Mouse (Mus musculus) embryo, embryonic 9.5 days (tissue): ENCODE results near the gene Gm10961.

Source experiments
- DNase-seq: peaks from one replicate; pipeline ENCODE4 v3.0.0-alpha.2; 2017; ENCODE audit errors: extremely low spot score

Gm10961 gene

DNA sequence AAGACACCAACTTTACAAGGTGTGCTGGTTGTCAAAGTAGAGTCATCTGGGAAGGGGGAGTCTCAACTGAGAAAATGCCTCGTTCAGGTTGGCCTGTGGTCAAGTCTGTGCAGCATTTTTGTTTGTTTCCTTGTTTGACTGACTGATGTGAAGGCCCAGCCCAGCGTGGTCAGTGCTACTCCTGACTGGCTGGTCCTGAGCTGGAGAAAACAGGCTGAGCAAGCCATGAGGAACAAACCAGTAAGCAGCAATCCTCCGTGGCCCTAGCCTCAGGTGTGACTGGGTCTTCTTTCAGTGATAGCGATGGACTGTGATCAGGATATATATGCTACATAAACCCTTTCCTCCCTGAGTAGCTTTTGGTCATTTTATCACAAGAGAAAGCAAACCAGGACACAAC, 25.8 kb downstream of the Gm10961 start:
- DNase-seq: no peak

DNA sequence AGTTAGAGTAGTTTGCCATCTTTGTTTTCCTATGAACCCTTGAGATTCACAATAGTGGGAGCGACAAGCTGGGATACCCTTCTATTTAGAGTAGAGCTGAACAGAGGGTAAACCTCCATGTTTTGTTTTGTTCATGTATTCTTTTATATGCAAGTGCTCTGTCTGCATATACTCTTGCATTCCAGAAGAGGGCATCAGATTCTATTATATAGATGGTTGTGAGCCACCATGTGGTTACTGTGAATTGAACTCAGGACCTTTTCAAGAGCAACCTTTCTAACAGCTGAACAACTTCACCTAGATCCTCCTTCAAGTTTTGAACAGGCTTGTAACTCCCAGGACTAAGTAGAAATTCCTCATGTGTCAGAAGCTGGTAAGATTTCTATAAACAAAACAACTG, 27.9 kb downstream of the Gm10961 start:
- no peak for DNase-seq

DNA sequence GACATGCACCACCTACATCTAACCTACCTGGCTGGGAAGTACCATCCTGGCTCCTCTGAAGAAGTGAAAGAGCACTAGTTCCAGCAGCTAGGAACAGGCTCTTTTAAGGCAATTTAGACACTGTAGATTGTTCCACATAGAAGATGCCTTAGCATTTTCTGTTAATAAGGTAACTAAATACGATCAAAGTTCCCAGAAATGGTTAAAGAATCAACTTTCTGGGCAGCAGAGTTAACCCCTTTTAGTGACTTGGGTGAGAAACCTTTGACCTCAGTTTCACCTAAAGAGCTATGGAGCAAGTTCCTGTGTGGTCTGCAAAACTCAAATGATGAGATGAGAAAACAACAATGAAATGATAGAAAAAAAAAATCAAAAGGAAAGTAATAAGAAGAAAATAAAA, 33.5 kb downstream of the Gm10961 start:
- DNase-seq: no peak

DNA sequence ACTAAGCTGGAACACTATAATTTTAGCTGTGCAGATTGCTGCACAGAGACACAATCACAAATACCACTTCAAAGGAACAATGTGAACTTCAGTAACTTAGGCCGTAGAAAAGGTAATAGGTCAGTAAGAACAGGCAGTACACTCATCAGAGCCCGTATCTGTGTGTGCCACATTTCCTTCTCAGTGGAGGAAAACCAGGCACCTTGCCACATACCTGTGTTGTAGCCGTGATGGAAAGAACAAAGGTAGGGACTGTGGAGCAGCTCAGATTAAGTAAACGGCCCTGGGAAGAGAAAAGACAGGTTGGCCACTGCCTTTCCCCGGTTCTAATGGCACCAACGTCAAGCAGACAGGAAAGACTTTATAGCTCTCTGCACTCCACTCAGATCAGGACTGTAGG, 36.3 kb downstream of the Gm10961 start:
- DNase-seq: no peak

DNA sequence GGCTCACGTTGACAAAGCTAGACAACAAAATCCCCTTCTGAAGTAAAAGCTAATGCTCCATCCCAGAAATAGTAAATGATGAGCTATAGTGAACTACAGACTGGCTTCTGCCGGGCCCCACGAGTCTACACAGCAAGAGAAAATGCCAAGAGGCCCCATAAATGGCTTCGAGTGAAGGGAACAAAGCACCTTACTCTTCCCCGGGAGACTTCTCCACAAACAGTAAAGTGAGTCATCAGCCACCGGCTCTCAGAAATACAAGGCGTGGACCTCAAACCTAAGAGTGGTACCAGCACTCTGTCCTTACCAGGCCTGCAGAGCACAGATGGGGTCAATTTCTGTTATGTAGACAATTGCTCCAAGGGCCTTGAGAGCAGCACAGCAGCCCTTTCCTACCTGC, 37.7 kb downstream of the Gm10961 start:
- DNase-seq: no peak

DNA sequence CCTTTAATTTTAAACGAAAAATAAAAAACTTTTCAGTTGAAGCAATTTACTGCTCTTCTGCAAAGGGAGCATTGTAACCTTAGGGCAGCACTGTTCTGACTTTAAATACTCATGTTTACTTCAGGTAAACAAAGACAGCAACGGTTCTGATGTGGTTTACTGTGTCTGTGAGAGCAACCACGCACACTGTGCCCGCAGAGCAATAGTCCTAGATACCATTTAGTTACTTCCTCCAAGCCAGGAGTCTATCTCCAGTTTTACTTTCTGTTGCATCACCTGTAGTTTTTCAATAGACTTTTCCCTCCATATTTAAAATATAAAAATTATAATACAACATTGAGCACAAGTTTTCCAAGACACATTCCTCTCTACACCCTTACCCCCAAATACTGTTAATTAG, 39.4 kb downstream of the Gm10961 start:
- DNase-seq: no peak

DNA sequence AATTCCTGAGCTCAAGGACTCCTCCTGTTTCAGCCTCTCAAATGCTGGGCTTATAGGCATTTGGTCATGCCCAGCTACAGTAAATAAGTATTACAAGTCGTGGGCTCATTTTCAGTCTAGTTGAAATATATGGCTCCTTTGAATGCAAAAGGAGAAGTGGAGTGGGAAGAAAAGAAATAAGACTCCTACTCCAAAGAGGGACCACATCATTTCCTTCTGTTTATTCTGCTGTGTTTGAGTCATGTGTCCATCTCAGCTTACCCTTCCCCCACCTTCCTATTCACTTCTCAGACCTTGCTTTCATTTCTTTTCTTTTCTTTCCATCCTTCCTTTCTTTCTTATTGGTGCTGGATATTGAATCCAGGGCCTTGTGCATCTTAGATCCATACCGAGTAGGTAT, 40.4 kb downstream of the Gm10961 start:
- DNase-seq: no peak

DNA sequence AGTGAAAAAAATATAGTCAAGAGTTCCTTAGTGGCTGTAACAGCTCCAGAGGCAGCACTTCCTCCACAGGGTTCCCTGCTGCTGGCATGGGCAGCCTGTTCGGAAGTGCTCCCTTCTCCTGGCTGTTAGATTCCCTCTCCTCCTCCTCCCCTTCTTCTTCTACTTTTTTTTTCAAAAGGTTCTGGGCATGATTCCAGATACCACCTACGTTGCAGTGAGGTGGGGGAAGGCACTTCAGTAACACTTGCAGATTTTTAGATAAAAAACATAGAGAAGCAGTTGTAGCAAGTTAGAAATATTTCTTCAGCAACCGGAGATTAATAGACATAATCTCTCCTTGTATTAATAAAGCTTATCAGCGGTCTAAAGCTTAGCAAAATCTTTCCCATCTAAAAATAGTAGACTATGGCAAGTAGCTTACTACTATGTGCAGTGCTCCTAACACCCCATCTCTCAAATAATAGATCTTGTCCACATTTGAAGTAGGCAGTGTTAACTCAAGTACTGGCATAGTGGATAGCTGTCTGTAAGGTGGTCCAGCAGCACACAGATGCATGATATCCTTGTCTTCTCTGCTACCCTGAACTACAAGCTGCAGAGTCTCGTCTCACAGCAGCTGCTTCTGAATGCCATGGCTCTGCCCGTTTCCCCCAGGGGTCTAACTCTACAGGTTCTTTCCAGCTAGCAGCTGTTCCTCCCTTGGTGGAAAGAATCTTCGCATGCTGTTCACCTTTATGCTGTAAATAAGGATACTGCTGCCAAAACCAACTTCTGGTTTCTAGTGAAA, 49.9 kb downstream of the Gm10961 start:
- DNase-seq: no peak
